Mouse (Mus musculus) liver, adult 2 months (tissue): ENCODE results near the gene Pcbp2.

Source experiments
- CTCF ChIP-seq: fragments of 200-500 bp; IDR thresholded peaks from 2 replicates; pipeline ENCODE4 v1.5.1; 2011; ENCODE audit warnings: low read depth, low read length, control low read depth
- POLR2A ChIP-seq: fragments of 200-500 bp; IDR thresholded peaks from 2 replicates; pipeline ENCODE4 v1.6.1; 2011; ENCODE audit warnings: low read length, control low read depth; ENCODE audit not compliant: insufficient read depth; ENCODE audit errors: extremely low read depth

DNA sequence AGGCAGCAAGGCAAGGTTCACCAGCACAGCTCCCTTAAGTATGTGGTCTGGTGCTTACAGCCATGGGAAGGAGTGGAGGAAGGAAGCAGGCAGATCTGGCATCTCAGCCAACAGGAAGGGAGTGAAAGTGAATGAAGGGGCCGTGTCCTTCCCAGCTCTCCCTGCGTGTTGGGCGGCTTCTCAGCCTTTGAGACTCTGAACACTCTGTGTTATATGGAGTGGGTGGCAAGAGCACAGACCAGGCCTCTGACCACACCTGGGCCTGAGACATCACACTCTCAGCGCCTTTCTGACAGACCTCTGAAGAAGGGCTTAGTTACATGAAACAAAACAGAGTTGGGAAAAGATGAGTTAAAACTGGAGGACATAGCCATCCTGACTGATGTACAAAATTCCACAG is 60.2 kb downstream of the Pcbp2 start:
- no peak for TF ChIP-seq POLR2A
- TF ChIP-seq CTCF, result no peak
